8 mouse cellular contexts compared by ENCODE assay signal in genomic region chrX:151343761-151344500, GRCm38 (mm10). TPM values are rescaled to one million over a fixed set of nuclear protein-coding genes. Genes with fewer than 3 reads are reported as not detected.
A peak's percentile ranks its signal among the peaks of the same experiment; 100 is the strongest.
DNase-seq lines count a peak whose midpoint lies in the region; ATAC-seq and TF ChIP-seq lines count a peak whose summit lies in the region.

Fam120c (plus strand) TSS chrX:151344175.

- TF ChIP-seq EP300 in CH12.LX (IDR thresholded peaks at IDR 0.05; ENCODE audit: low read length), result no peak

- no peak for TF ChIP-seq CTCF in CH12.LX (conservative IDR thresholded peaks at IDR 0.05 in 1 of 2, IDR thresholded peaks at IDR 0.05 in 1 of 2; ENCODE audit: low read depth in 2 of 2, low read length in 2 of 2)

- in situ Hi-C loops in CH12.LX (cut with MboI; ENCODE audit: low pct_ligation_motif_present, low pct_unique_long_range_greater_than_20kb, low sequenced_read_pairs), result no loop called here

- peak within 1 kb of the TSS; percentile 82 for H3K27ac ChIP-seq in CH12.LX (ENCODE audit: insufficient read depth, low read depth)
- H3K27ac ChIP-seq in forebrain, embryonic 10.5 days, result peak within 1 kb of the TSS; percentile 89
- peak within 1 kb of the TSS; percentile 90 for H3K27ac ChIP-seq in heart, embryonic 15.5 days
- peak within 1 kb of the TSS; percentile 78 for H3K27ac ChIP-seq in liver, embryonic 12.5 days
- peak within 1 kb of the TSS; percentile 75; the same call in 1 of the 2 replicates for H3K27ac ChIP-seq in stomach, embryonic 14.5 days (ENCODE audit: low read length)

- peak within 1 kb of the TSS; percentile 82; the same call in 1 of the 2 replicates for H3K4me2 ChIP-seq in CH12.LX (ENCODE audit: insufficient read depth, low read depth, poor library complexity, severe bottlenecking)
- H3K4me2 ChIP-seq in heart, embryonic 15.5 days, result peak within 1 kb of the TSS; percentile 72
- H3K4me2 ChIP-seq in liver, embryonic 12.5 days, result peak within 1 kb of the TSS; percentile 78
- H3K4me2 ChIP-seq in stomach, embryonic 14.5 days (replicated peaks; ENCODE audit: low read depth, low read length), result peak within 1 kb of the TSS; percentile 57

- no peak for TF ChIP-seq RAD21 in CH12.LX (IDR thresholded peaks at IDR 0.05; ENCODE audit: low read depth, low read length)

- H3K27me3 ChIP-seq in CH12.LX (replicated peaks), result no peaks in the 10 kb centered on the region
- peaks cover 89% of the 10 kb centered on the region for H3K27me3 ChIP-seq in forebrain, embryonic 10.5 days (ENCODE audit: poor library complexity, severe bottlenecking)
- H3K27me3 ChIP-seq in heart, embryonic 15.5 days, result 0 out of 2 replicates have a peak, but pooled peaks cover 6% of the 10 kb centered on the region
- peaks cover 26% of the 10 kb centered on the region for H3K27me3 ChIP-seq in liver, embryonic 12.5 days (replicated peaks)
- no peaks in the 10 kb centered on the region for H3K27me3 ChIP-seq in stomach, embryonic 14.5 days (ENCODE audit: control insufficient read depth, insufficient read depth, low read length)

- peak; percentile 67 for TF ChIP-seq POLR2A in CH12.LX (IDR thresholded peaks at IDR 0.05; ENCODE audit: low read depth, low read length)

- peaks cover 23% of the 10 kb centered on the region for H3K79me2 ChIP-seq in CH12.LX (replicated peaks; ENCODE audit: control insufficient read depth, extremely low read depth, insufficient read depth, poor library complexity, severe bottlenecking)

- peak; percentile 90 for ATAC-seq in heart, embryonic 15.5 days (replicated peaks; ENCODE audit: insufficient number of reproducible peaks, insufficient read depth, low FRiP score, low read depth)
- ATAC-seq in liver, embryonic 12.5 days, result peak; percentile 94
- peak; percentile 92 for ATAC-seq in stomach, embryonic 14.5 days (ENCODE audit: insufficient number of reproducible peaks, insufficient read depth, low FRiP score, low read depth)

- H3K9ac ChIP-seq in CH12.LX (ENCODE audit: insufficient read depth, low read depth), result peak within 1 kb of the TSS; percentile 65
- peak within 1 kb of the TSS; percentile 70 for H3K9ac ChIP-seq in heart, embryonic 15.5 days
- H3K9ac ChIP-seq in liver, embryonic 12.5 days, result peak within 1 kb of the TSS; percentile 78
- H3K9ac ChIP-seq in stomach, embryonic 14.5 days (replicated peaks; ENCODE audit: low read depth, low read length), result peak within 1 kb of the TSS; percentile 64

- dilution Hi-C loops in CH12.LX (cut with MboI; ENCODE audit: extremely low pct_ligation_motif_present, extremely low pct_unique_long_range_greater_than_20kb, low sequenced_read_pairs), result no loop called here

- WGBS in forebrain, embryonic 10.5 days, result 16% methylated on average over 55 of the region's 56 CpGs
- 6% methylated on average over 42 of the region's 56 CpGs for WGBS in heart, embryonic 15.5 days
- WGBS in liver, embryonic 12.5 days (ENCODE audit: insufficient replicate concordance), result 3% methylated on average over 40 of the region's 56 CpGs
- 14% methylated on average over 50 of the region's 56 CpGs for WGBS in stomach, embryonic 14.5 days

- H3K4me1 ChIP-seq in CH12.LX (ENCODE audit: control insufficient read depth in 1 of 2, insufficient read depth in 2 of 2), result peaks cover 0 to 7% of the 10 kb centered on the region in 2 experiments; a peak in 1 of 4 replicates
- H3K4me1 ChIP-seq in forebrain, embryonic 10.5 days, result peaks cover 20% of the 10 kb centered on the region
- peaks cover 6% of the 10 kb centered on the region; the same call in 1 of the 2 replicates for H3K4me1 ChIP-seq in heart, embryonic 15.5 days (replicated peaks)
- peaks cover 11% of the 10 kb centered on the region for H3K4me1 ChIP-seq in liver, embryonic 12.5 days
- H3K4me1 ChIP-seq in stomach, embryonic 14.5 days (ENCODE audit: control insufficient read depth, insufficient read depth, low read length), result no peaks in the 10 kb centered on the region

- peak; percentile 82 for DNase-seq in CH12.LX (ENCODE audit: extremely low read depth)
- peak; percentile 57 for DNase-seq in c-Kit-positive CD71-negative TER-119-negative erythroid progenitor cells, embryonic 14.5 days (ENCODE audit: low read depth)
- peak; percentile 82 for DNase-seq in forebrain, embryonic 10.5 days (ENCODE audit: extremely low spot score, low spot score)
- peak; percentile 89 for DNase-seq in kidney, postnatal 14 days
- peak; percentile 78 to 84 for DNase-seq in natural killer cell, adult 2 months (ENCODE audit: low spot score in 2 of 2)

- peaks cover 3 to 4% of the 10 kb centered on the region in 2 experiments for H3K36me3 ChIP-seq in CH12.LX (replicated peaks in 1 of 2; ENCODE audit: control insufficient read depth in 1 of 2, insufficient read depth in 1 of 2, low read length in 1 of 2)
- no peaks in the 10 kb centered on the region for H3K36me3 ChIP-seq in forebrain, embryonic 10.5 days (replicated peaks)
- no peaks in the 10 kb centered on the region for H3K36me3 ChIP-seq in heart, embryonic 15.5 days
- H3K36me3 ChIP-seq in liver, embryonic 12.5 days, result no peaks in the 10 kb centered on the region; the same call in 1 of the 2 replicates
- H3K36me3 ChIP-seq in stomach, embryonic 14.5 days (ENCODE audit: control insufficient read depth, insufficient read depth, low read length), result no peaks in the 10 kb centered on the region

- peak within 1 kb of the TSS; percentile 64 to 81 (median 75) for H3K4me3 ChIP-seq in CH12.LX (replicated peaks in 1 of 3; ENCODE audit: low read depth in 2 of 3, low read length in 2 of 3, poor library complexity in 1 of 3)
- peak within 1 kb of the TSS; percentile 73 for H3K4me3 ChIP-seq in forebrain, embryonic 10.5 days
- H3K4me3 ChIP-seq in heart, embryonic 15.5 days, result peak within 1 kb of the TSS; percentile 68
- peak within 1 kb of the TSS; percentile 74 for H3K4me3 ChIP-seq in liver, embryonic 12.5 days
- peak within 1 kb of the TSS; percentile 57 for H3K4me3 ChIP-seq in stomach, embryonic 14.5 days (ENCODE audit: low read depth, low read length)

- H3K9me3 ChIP-seq in CH12.LX (replicated peaks; ENCODE audit: low read length), result no peaks in the 10 kb centered on the region
- no peaks in the 10 kb centered on the region for H3K9me3 ChIP-seq in forebrain, embryonic 10.5 days
- H3K9me3 ChIP-seq in heart, embryonic 15.5 days (replicated peaks), result no peaks in the 10 kb centered on the region
- H3K9me3 ChIP-seq in liver, embryonic 12.5 days (replicated peaks), result no peaks in the 10 kb centered on the region
- H3K9me3 ChIP-seq in stomach, embryonic 14.5 days (ENCODE audit: control insufficient read depth, low read depth, low read length), result no peaks in the 10 kb centered on the region

TF ChIP-seq in CH12.LX, 34 proteins besides CTCF, POLR2A, EP300 and RAD21 (continues in another document):
- TF ChIP-seq KAT2A (IDR thresholded peaks at IDR 0.05; ENCODE audit: insufficient replicate concordance, low read length) (peak; percentile 79; the same call in 1 of the 2 replicates), MEF2A (IDR thresholded peaks at IDR 0.05; ENCODE audit: borderline replicate concordance, low read depth, low read length) (no peak), TCF12 (IDR thresholded peaks at IDR 0.05; ENCODE audit: low read depth, low read length) (no peak; the same call in 1 of the 2 replicates), BHLHE40 (IDR thresholded peaks at IDR 0.05; ENCODE audit: low read depth, low read length) (no peak), USF1 (IDR thresholded peaks at IDR 0.05; ENCODE audit: low read depth, low read length) (no peak), RCOR1 (conservative IDR thresholded peaks at IDR 0.05; ENCODE audit: low read depth, low read length) (no peak), CHD2 (IDR thresholded peaks at IDR 0.05; ENCODE audit: low read length) (peak; percentile 88), PAX5 (IDR thresholded peaks at IDR 0.05; ENCODE audit: low read length) (no peak), IRF4 (IDR thresholded peaks at IDR 0.05; ENCODE audit: low read depth, low read length) (no peak), NELFE (IDR thresholded peaks at IDR 0.05; ENCODE audit: low read depth, low read length) (peak; percentile 58), POLR2AphosphoS2 (IDR thresholded peaks at IDR 0.05; ENCODE audit: low read depth, low read length) (no peak), TBP (conservative IDR thresholded peaks at IDR 0.05; ENCODE audit: low read depth, low read length) (peak; percentile 53; the same call in 1 of the 2 replicates), ELF1 (IDR thresholded peaks at IDR 0.05; ENCODE audit: low read depth, low read length) (no peak), NRF1 (IDR thresholded peaks at IDR 0.05; ENCODE audit: low read depth, low read length) (peak; percentile 85), MAFK (IDR thresholded peaks at IDR 0.05; ENCODE audit: insufficient replicate concordance, low read length) (no peak), E2F4 (IDR thresholded peaks at IDR 0.05; ENCODE audit: insufficient replicate concordance, low read depth, low read length) (no peak), ZMIZ1 (IDR thresholded peaks at IDR 0.05; ENCODE audit: low read depth, low read length) (peak; percentile 16; the same call in 1 of the 2 replicates), SIN3A (IDR thresholded peaks at IDR 0.05; ENCODE audit: low read length) (no peak), SMC3 (IDR thresholded peaks at IDR 0.05; ENCODE audit: low read depth, low read length) (no peak), CHD1 (IDR thresholded peaks at IDR 0.05; ENCODE audit: low read depth, low read length) (no peak), ETS1 (conservative IDR thresholded peaks at IDR 0.05; ENCODE audit: low read depth, low read length) (no peak), MXI1 (IDR thresholded peaks at IDR 0.05; ENCODE audit: low read depth, low read length) (no peak; the same call in 1 of the 2 replicates), UBTF (IDR thresholded peaks at IDR 0.05; ENCODE audit: low read depth, low read length) (0 out of 2 replicates have a peak, but pooled peaks have one; percentile 21), ZKSCAN1 (IDR thresholded peaks at IDR 0.05; ENCODE audit: borderline replicate concordance, low read depth, low read length) (no peak), ZNF384 (IDR thresholded peaks at IDR 0.05; ENCODE audit: low read depth, low read length) (no peak), ZC3H11A (IDR thresholded peaks at IDR 0.05; ENCODE audit: low read depth, low read length) (no peak), JUND (conservative IDR thresholded peaks at IDR 0.05; ENCODE audit: low read depth, low read length) (no peak), JUN (IDR thresholded peaks at IDR 0.05; ENCODE audit: insufficient read depth, low read depth, low read length) (no peak)

RNA-seq across cellular contexts. Expression of gene Fam120c, which starts in this region (rescaled TPM):
- total RNA-seq in CH12.LX (2012; rRNA removed) (0.84 and 1.4 TPM in 2 replicates), CH12.LX (2014; rRNA removed) (0.20 and 0.24 TPM in 2 replicates)
- polyA plus RNA-seq in CH12.LX (2012; ENCODE audit: insufficient read length, low read depth), result 0.53 and 0.67 TPM in 2 replicates
- polyA plus RNA-seq in forebrain, embryonic 10.5 days (2016; fragmentation: Nextera tagmentation; extraction: Ambion mirVana), result 2.7 and 3.3 TPM in 2 replicates
- 3.6 and 4.3 TPM in 2 replicates for polyA plus RNA-seq in heart, embryonic 15.5 days (2015; fragmentation: Nextera tagmentation; extraction: Ambion mirVana)
- 1.2 and 1.3 TPM in 2 replicates for polyA plus RNA-seq in liver, embryonic 12.5 days (2016; fragmentation: Nextera tagmentation; extraction: Ambion mirVana)
- polyA plus RNA-seq in stomach, embryonic 14.5 days (2014; fragmentation: Nextera tagmentation; extraction: Ambion mirVana), result 4.7 TPM in 2 replicates

Comparison
In these comparisons a context has a peak if more than half of its experiments do, and no peak if none do; other contexts are left out.
1. Peak in every context shown above with its lines: DNase-seq, ATAC-seq, H3K4me3 ChIP-seq and H3K27ac ChIP-seq.